Mouse (Mus musculus) midbrain, embryonic 14.5 days (tissue): ENCODE results near the gene Galnt5. TPM values are rescaled to one million over a fixed set of nuclear protein-coding genes. Genes with fewer than 3 reads are reported as not detected.

Experiments used
- ATAC-seq: fragments of 200-750 bp; cut with Nextera tagmentation; 2 replicates; pipeline ENCODE4 v1.8.0; 2017; ENCODE audit warnings: moderate number of reproducible peaks, moderate library complexity; ENCODE audit not compliant: low FRiP score, low TSS enrichment
- DNase-seq: peaks from one replicate; pipeline ENCODE4 v3.0.0-alpha.2; 2015
- H3K27ac ChIP-seq: fragments of 300-500 bp; sonication (generic); replicated peaks from 2 replicates; pipeline ENCODE4 v1.5.1; 2014; ENCODE audit warnings: mild to moderate bottlenecking, low read depth, low read length, moderate library complexity
- H3K27me3 ChIP-seq: fragments of 300-500 bp; sonication (generic); 2 replicates; pipeline ENCODE4 v1.6.1; 2014; ENCODE audit warnings: low read length, control low read depth, mixed read lengths; ENCODE audit not compliant: control insufficient read depth, insufficient read depth
- H3K36me3 ChIP-seq: fragments of 300-500 bp; sonication (generic); 2 replicates; pipeline ENCODE4 v1.6.1; 2014; ENCODE audit warnings: low read length, control low read depth; ENCODE audit not compliant: control insufficient read depth, insufficient read depth
- H3K4me1 ChIP-seq: fragments of 300-500 bp; sonication (generic); 2 replicates; pipeline ENCODE4 v1.6.1; 2014; ENCODE audit warnings: mild to moderate bottlenecking, antibody characterized with exemption, low read length, control low read depth; ENCODE audit not compliant: control insufficient read depth, insufficient read depth
- H3K4me2 ChIP-seq: fragments of 300-500 bp; sonication (generic); 2 replicates; pipeline ENCODE4 v1.6.1; 2014; ENCODE audit warnings: mild to moderate bottlenecking, low read length, moderate library complexity
- H3K4me3 ChIP-seq: fragments of 300-500 bp; sonication (generic); replicated peaks from 2 replicates; pipeline ENCODE4 v1.5.1; 2014; ENCODE audit warnings: low read depth, low read length
- H3K9ac ChIP-seq: fragments of 300-500 bp; sonication (generic); replicated peaks from 2 replicates; pipeline ENCODE4 v1.6.1; 2014; ENCODE audit warnings: mild to moderate bottlenecking, low read length, moderate library complexity
- H3K9me3 ChIP-seq: fragments of 300-500 bp; sonication (generic); 2 replicates; pipeline ENCODE4 v1.6.1; 2016; ENCODE audit warnings: low read length, control low read depth, mixed read lengths; ENCODE audit not compliant: control insufficient read depth
- WGBS: fragments of 180-500 bp; shearing (Covaris S2); extraction: QIAGEN DNeasy Blood & Tissue Kit; methylation state at CpG from one replicate; pipeline ENCODE4 v1.1.7; 2014; 5-methylcytosine and 5-hydroxymethylcytosine counted together
- polyA plus RNA-seq: library from polyadenylated mRNA; unstranded; fragments of >200 nt; fragmentation: Nextera tagmentation; extraction: Ambion mirVana; gene quantifications from 2 replicates; pipeline ENCODE4 v1.2.1, GENCODE M21; 2014

The Galnt5 gene
- polyA plus RNA-seq, result 0.05 TPM in 1 of 2 replicates, not detected in the other

DNA sequence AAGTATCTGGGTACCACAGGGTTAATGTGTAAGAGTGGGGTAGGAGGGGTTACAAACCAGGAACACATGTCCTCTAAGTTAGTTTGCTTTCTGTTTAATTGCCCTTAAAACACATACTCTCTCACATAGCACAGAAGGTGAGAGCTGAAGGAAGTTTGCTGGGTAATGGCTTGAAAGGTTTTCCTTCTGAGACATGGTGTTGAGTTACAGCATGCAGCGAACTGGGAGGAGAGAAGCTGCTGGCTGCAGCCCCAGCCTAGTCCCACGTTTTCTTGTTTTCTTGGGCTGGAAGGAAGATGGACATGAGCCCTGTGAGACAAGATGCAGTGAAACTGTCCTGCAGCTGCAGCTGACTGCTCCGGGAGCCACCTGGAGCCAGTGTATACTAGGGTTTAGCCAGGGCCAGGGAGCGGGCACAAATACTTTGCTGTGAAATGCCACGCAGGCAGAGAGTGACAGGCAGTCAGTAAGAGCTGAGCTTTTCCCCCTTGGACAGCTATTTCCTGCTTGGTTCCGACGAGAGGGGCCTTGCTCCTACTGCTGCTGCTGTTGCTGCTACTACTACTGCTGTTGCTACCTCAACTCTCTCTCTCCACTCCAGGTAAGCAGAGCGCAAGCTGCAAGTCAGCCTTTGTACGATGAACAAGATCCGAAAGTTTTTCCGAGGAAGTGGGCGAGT, at the start of gene Galnt5:
Gene Galnt5, plus strand, starts transcription at position 133 of the 679 bp plus-strand sequence.
- Histone ChIP-seq H3K4me3 (no peak within 1 kb of the TSS), H3K9ac (no peak within 1 kb of the TSS)
- ATAC-seq, result no peak

DNA sequence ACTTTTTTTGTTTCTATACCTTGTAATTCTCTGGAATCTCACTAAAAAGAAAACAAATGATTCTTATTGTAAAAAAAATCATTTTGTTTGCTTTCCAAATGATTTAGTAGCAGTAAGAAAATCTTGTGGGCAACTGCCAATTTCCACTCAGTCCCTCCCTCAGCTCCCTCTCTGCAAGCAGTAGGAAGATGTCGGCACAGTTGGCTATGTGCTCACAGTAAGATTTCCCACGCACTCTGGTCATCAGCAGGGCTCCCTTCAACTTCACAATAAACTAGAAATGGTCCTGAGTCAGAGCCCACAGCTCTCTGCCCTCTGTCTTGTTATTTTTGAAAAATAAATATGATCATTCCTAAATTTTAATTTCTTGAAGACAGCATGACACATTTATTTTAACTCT, 46.1 kb upstream of the Galnt5 start:
- H3K9ac ChIP-seq, result no peak overlapping the region
- H3K4me3 ChIP-seq, result no peak overlapping the region
- H3K27me3 ChIP-seq, result no peaks in the 10 kb centered on the region
- H3K36me3 ChIP-seq, result no peaks in the 10 kb centered on the region
- no peaks in the 10 kb centered on the region for H3K9me3 ChIP-seq
- 82% methylated on average over 2 of the region's 2 CpGs for WGBS
- H3K4me2 ChIP-seq, result no peak overlapping the region
- ATAC-seq (no peak), DNase-seq (no peak)
- H3K4me1 ChIP-seq, result no peaks in the 10 kb centered on the region
- no peak overlapping the region for H3K27ac ChIP-seq

More for the DNA sequence above, at the start of gene Galnt5:
- H3K27me3 ChIP-seq, result no peaks in the 10 kb centered on the region
- H3K36me3 ChIP-seq, result no peaks in the 10 kb centered on the region
- no peaks in the 10 kb centered on the region for H3K9me3 ChIP-seq
- H3K27ac ChIP-seq, result no peak within 1 kb of the TSS
- WGBS, result 76% methylated on average over 12 of the region's 12 CpGs
- no peak for DNase-seq
- H3K4me2 ChIP-seq, result no peak within 1 kb of the TSS
- no peaks in the 10 kb centered on the region for H3K4me1 ChIP-seq

DNA sequence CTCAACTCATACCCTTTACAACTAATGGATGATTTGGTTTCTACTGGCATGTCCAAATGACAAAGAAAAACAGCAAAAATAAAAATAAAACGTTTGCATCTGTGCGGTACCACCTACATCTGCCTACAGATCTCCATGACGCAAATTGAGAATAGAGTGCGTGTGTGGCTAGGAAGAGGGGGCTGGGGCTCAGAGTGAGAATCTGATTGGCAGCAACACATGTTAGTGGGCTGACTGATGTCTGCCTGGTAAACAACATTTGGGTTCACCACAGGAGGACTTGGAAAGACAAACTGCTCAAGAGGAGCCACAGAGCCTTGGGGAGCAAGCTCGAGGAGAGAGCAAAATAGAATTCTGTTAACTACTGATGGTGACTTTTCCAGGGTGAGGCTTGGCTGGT, 36.9 kb upstream of the Galnt5 start:
- DNase-seq (no peak), ATAC-seq (no peak)
- H3K36me3 ChIP-seq, result no peaks in the 10 kb centered on the region
- H3K4me3 ChIP-seq, result no peak overlapping the region
- H3K27ac ChIP-seq, result no peak overlapping the region
- H3K9ac ChIP-seq, result no peak overlapping the region
- H3K27me3 ChIP-seq, result no peaks in the 10 kb centered on the region
- no peaks in the 10 kb centered on the region for H3K4me1 ChIP-seq
- H3K9me3 ChIP-seq, result no peaks in the 10 kb centered on the region
- no peak overlapping the region for H3K4me2 ChIP-seq
- 87% methylated on average over 5 of the region's 5 CpGs for WGBS

DNA sequence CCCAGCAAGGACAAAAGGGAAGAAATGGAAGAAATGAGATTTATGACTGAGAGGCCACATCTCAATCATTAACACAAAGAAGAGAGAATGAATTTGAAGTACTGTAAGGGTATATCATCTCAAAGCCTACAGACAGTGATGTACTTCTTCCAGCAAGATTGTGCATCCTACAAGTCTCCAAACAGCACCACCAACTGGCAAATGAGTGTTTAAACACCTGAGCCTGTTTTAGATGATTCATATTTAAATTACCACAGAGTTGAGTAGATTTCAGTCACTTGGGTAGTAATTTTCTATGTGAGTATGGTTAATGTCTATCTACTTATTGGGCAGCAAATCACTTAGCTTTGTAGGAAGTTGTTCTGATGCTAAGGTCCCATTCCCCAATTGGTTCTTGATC, 15.4 kb upstream of the Galnt5 start:
- no peak for DNase-seq

DNA sequence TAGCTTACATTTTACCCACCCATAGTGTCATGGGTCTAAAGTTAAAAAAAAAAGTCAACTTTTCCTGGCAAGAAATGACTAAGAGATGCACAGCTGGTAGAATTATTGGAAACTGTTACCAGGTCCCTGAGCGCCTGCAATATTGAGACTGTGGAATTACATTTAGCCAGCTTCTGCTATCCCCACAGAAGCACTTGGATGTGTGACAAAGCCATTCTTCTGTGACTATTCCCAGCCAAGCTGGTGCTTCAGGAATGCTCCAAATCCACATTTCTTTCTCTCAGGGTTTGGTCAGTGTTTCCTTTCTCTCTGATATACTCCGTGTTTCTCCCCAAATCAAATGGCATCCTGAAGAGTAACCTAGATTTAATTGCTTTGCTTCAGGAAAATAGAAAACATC, 6.6 kb upstream of the Galnt5 start:
- DNase-seq, result no peak
- WGBS, result 93% methylated on average over 2 of the region's 2 CpGs
- no peaks in the 10 kb centered on the region for H3K36me3 ChIP-seq
- no peaks in the 10 kb centered on the region for H3K27me3 ChIP-seq
- no peaks in the 10 kb centered on the region for H3K9me3 ChIP-seq
- no peak overlapping the region for H3K27ac ChIP-seq
- no peak overlapping the region for H3K4me2 ChIP-seq
- no peak overlapping the region for H3K4me3 ChIP-seq
- no peak overlapping the region for H3K9ac ChIP-seq
- no peak for ATAC-seq
- no peaks in the 10 kb centered on the region for H3K4me1 ChIP-seq

More for the DNA sequence above, 15.4 kb upstream of the Galnt5 start:
- Histone ChIP-seq H3K4me2 (no peak overlapping the region), H3K27me3 (no peaks in the 10 kb centered on the region), H3K4me1 (no peaks in the 10 kb centered on the region), H3K4me3 (no peak overlapping the region), H3K27ac (no peak overlapping the region), H3K9me3 (no peaks in the 10 kb centered on the region), H3K9ac (no peak overlapping the region), H3K36me3 (no peaks in the 10 kb centered on the region)
- ATAC-seq, result no peak

DNA sequence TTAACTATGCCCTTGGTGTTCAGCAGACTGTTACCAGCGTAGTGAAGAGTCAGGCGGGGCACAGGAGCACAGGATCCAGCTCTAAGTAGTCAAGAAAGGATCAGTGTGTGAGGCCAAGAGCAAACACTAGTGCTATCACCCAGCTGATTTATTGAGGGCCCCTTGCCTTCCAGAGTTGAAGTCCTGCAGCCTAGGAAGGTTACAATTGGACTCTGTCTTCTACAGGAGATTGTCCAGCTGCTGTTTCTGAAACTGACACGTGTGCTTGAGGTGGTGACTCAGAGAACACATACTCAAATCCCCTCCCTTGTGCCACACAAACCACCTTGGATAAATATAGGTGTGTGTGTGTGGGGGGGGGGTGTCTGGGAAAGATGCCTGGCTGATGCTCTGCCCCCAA, 3.8 kb downstream of the Galnt5 start:
- Histone ChIP-seq H3K36me3 (no peaks in the 10 kb centered on the region), H3K4me1 (no peaks in the 10 kb centered on the region), H3K4me2 (no peak overlapping the region), H3K9me3 (no peaks in the 10 kb centered on the region), H3K4me3 (no peak overlapping the region), H3K27me3 (no peaks in the 10 kb centered on the region), H3K27ac (no peak overlapping the region), H3K9ac (no peak overlapping the region)
- DNase-seq (no peak), ATAC-seq (no peak)
- 86% methylated on average over 3 of the region's 3 CpGs for WGBS

DNA sequence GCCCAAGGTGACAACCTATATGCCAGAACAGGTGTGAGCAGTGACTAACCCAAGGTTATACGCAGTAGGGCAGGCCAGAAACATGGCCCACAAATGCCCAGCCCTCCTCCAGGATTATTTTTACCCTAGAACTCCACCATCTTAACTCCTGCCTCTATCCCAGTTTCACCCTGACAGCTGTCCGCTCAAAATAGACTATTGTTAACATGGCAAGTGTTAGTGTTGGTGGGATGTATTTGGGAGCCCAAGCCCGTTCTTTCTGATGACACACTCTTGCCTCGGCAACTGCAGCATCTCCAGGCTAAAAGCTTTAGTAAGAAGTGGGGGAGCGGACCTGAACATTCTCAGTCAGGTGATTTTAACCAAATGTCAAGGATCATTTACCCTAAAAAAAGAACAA, 9.4 kb downstream of the Galnt5 start:
- Histone ChIP-seq H3K27ac (no peak overlapping the region), H3K9ac (no peak overlapping the region), H3K4me1 (no peaks in the 10 kb centered on the region), H3K27me3 (no peaks in the 10 kb centered on the region), H3K9me3 (no peaks in the 10 kb centered on the region), H3K4me3 (no peak overlapping the region), H3K36me3 (no peaks in the 10 kb centered on the region), H3K4me2 (no peak overlapping the region)
- ATAC-seq (no peak), DNase-seq (no peak)
- 88% methylated on average over 5 of the region's 5 CpGs for WGBS

DNA sequence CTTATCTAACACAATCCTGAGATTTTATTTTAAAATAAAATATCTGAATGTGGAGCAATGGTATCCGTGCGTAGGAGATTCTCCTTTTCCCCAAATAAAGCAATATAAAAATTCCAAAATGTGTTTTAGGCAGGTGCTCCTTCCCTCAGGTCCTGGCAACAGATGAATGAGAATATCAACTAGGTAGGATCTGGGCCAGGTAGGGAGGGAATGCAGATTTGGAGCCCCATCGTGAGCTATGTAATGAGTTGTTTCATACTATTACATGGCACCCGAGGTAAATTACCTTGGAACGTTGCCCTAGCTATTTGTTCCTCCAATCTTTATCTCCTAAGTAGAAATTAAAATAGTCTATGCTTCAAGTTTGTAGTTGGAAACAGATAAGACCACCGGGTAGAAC, 25.9 kb downstream of the Galnt5 start:
- Histone ChIP-seq H3K27ac (no peak overlapping the region), H3K4me2 (no peak overlapping the region), H3K9ac (no peak overlapping the region), H3K36me3 (no peaks in the 10 kb centered on the region), H3K4me3 (no peak overlapping the region), H3K27me3 (no peaks in the 10 kb centered on the region), H3K4me1 (no peaks in the 10 kb centered on the region), H3K9me3 (no peaks in the 10 kb centered on the region)
- WGBS, result 93% methylated on average over 6 of the region's 6 CpGs
- DNase-seq (no peak), ATAC-seq (no peak)

DNA sequence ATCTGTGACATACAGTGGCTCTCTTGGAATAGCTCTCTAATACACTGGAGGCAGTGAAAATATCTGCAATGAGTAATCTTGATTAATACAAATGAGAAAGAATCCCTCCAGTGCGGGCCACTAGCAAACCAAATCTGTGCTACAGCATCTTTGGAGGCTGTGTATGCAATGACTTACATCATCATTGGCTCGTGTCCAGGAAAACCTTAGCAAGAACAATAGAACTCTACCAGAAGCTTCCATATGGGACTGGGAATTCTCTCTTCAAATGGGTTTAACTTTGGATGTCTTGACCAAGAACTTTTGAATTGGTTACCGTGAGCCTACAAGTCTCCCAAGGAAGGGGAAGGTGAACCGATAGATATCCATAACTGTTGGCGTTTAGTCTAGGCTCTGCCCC, 29.1 kb downstream of the Galnt5 start:
- H3K27me3 ChIP-seq, result no peaks in the 10 kb centered on the region
- no peak overlapping the region for H3K4me2 ChIP-seq
- no peak overlapping the region for H3K27ac ChIP-seq
- WGBS, result 91% methylated on average over 5 of the region's 5 CpGs
- no peaks in the 10 kb centered on the region for H3K4me1 ChIP-seq
- no peaks in the 10 kb centered on the region for H3K36me3 ChIP-seq
- DNase-seq (no peak), ATAC-seq (no peak)
- H3K9me3 ChIP-seq, result no peaks in the 10 kb centered on the region
- no peak overlapping the region for H3K4me3 ChIP-seq
- H3K9ac ChIP-seq, result no peak overlapping the region
